Mouse (Mus musculus): ENCODE measurements around the gene Mrpl20.

Mrpl20 gene

DNA sequence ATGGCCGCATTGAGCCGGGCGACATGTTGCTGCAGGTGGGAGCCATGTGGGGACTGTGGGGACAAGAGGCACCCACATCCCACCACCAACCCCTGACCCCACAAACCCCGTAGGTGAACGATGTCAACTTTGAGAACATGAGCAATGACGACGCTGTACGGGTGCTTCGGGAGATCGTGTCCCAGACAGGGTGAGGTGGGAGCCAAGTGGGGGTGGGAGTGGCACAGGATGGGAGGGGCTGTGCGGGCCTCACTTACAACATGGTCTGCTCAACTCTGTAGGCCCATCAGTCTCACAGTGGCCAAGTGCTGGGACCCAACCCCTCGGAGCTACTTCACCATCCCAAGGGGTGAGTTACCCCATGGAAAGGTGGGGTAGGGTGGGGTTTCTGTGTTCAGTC, 52.3 kb downstream of the Mrpl20 start:
- DNase-seq (ENCODE audit: low spot score): no peak

DNA sequence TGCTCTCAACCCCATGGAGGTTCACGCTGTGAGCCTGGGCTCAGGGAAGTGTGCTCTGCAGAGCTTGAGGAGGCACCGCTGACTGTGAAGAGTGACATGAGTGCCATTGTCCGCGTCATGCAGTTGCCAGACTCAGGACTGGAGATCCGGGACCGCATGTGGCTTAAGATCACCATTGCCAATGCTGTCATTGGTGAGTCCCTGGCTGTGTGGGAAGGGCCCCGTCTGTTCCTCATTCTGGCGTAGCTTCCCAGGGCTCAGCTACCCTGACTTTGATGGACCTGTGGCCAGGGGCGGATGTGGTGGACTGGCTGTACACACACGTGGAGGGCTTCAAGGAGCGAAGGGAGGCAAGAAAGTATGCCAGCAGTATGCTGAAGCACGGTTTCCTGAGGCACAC, 53.4 kb downstream of the Mrpl20 start:
- DNase-seq (ENCODE audit: low spot score): no peak

DNA sequence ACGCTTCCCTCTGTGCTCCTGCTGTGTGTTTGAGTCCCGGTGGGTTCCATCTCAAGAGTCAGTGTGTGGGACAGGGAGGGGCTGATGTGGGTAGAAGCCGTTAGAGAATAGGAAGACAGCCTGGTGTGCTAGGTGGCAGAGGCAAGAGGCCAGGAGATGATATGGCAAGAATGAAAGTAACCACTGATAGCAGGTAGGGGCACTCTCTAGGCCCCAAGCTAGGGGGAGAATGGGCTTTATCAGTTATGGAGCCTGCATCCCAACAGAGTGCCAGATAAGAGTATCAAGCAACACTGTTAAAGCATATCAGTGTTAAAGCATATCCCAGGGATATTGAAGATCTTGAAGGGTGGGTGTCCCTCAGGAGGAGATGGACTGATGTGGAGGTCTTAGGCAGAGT, 54.2 kb downstream of the Mrpl20 start:
- DNase-seq (ENCODE audit: low spot score): no peak

DNA sequence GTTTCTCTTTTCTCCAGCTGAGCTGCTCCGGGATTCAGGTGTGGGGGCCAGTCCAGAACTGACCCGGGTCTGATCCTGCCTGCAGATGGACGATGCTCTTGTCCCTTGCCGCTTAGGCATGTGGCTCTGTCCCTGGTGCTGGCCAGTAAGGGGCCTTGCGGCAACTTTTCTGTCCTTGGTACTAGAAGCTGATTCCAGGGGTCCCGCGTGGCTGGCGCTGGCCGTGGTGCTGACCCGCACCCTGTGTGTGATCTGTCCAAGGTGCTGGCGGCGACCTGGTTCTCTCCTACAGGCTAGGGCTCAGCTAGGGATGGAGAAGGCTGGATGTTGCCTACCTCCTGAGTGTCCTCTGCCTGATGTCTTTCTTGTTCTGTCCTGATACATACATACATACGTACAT, 56.6 kb downstream of the Mrpl20 start:
- no peak for DNase-seq (ENCODE audit: low spot score)

Data from urinary bladder, postnatal 10 days (tissue).